ENCODE assay signal across 8 mouse cellular contexts in the genomic region with DNA sequence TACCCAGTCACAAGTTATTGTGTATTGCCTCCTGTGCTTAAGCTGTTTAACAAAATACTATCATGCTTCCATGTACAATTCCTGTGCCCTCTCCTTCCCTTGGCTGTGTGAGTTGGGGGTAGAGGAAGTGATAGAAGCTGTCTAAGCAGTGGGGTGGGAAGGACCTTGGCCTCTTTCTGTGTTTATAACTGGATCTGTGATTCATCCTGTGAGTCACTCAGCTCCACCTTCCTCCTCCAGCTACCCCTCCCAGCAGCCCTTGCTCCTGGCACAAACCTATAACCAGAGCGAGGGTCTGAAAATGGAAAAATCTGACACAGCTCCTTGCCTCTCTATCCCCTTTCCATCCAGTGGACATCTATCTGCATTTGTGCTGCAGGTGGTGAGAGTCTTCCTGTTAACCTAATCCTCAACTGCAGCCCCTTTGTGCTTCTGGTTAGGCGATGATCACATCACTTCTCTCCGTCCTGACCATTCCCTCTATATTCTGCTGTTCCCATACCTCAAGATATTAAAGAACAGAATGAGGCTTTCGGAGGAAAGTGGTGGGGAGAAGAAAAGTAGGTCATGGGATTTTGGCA. TPM values are rescaled to one million over a fixed set of nuclear protein-coding genes. Genes with fewer than 3 reads are reported as not detected.
DNase-seq lines count a peak whose midpoint lies in the region; ATAC-seq and TF ChIP-seq lines count a peak whose summit lies in the region.

No protein-coding gene starts in this region.

- no peak overlapping the region for H3K9ac ChIP-seq in embryonic facial prominence, embryonic 12.5 days
- peak overlapping the region; percentile 69 for H3K9ac ChIP-seq in heart, embryonic 16.5 days (ENCODE audit: low read length)
- H3K9ac ChIP-seq in stomach, postnatal 0 days (ENCODE audit: low read length): peak overlapping the region; percentile 51

- H3K27ac ChIP-seq in embryonic facial prominence, embryonic 12.5 days: peak overlapping the region; percentile 86
- H3K27ac ChIP-seq in heart, embryonic 16.5 days (ENCODE audit: low read length): peak overlapping the region; percentile 72
- peak overlapping the region; percentile 96 for H3K27ac ChIP-seq in stomach, postnatal 0 days (replicated peaks)
- no peak overlapping the region for H3K27ac ChIP-seq in thymus, adult 2 months (ENCODE audit: control insufficient read depth, insufficient read depth, low read length)

- WGBS in embryonic facial prominence, embryonic 12.5 days: 57% methylated on average over 4 of the region's 4 CpGs
- 33% methylated on average over 4 of the region's 4 CpGs for WGBS in heart, embryonic 16.5 days
- WGBS in stomach, postnatal 0 days: 14% methylated on average over 4 of the region's 4 CpGs
- WGBS in thymus, adult 2 months: 63% methylated on average over 4 of the region's 4 CpGs

- H3K36me3 ChIP-seq in embryonic facial prominence, embryonic 12.5 days: peaks cover 12% of the 10 kb centered on the region
- peaks cover 10% of the 10 kb centered on the region for H3K36me3 ChIP-seq in heart, embryonic 16.5 days (ENCODE audit: control insufficient read depth, insufficient read depth)
- peaks cover 7% of the 10 kb centered on the region for H3K36me3 ChIP-seq in stomach, postnatal 0 days (ENCODE audit: control insufficient read depth, insufficient read depth, low read length)
- peaks cover 5% of the 10 kb centered on the region; the same call in 1 of the 2 replicates for H3K36me3 ChIP-seq in thymus, adult 2 months (ENCODE audit: control insufficient read depth, insufficient read depth, low read length)

- H3K4me1 ChIP-seq in embryonic facial prominence, embryonic 12.5 days: peaks cover 19% of the 10 kb centered on the region
- H3K4me1 ChIP-seq in heart, embryonic 16.5 days (ENCODE audit: control insufficient read depth, insufficient read depth, low read length): peaks cover 20% of the 10 kb centered on the region
- H3K4me1 ChIP-seq in stomach, postnatal 0 days (replicated peaks; ENCODE audit: control insufficient read depth, insufficient read depth): peaks cover 5% of the 10 kb centered on the region
- peaks cover 10% of the 10 kb centered on the region for H3K4me1 ChIP-seq in thymus, adult 2 months (replicated peaks; ENCODE audit: control insufficient read depth, insufficient read depth, low read length)

- peak; percentile 53 to 75 for DNase-seq in urinary bladder, adult 18-20 months (ENCODE audit: low spot score in 2 of 2)
- DNase-seq in urinary bladder, postnatal 10 days (ENCODE audit: low spot score): no peak
- DNase-seq in kidney, postnatal 25 days: peak; percentile 66 to 86
- peak; percentile 44 for DNase-seq in lung, postnatal 14 days
- DNase-seq in stomach, postnatal 0 days (ENCODE audit: low spot score): peak; percentile 80
- no peak for DNase-seq in thymus, adult 2 months

- no peaks in the 10 kb centered on the region for H3K27me3 ChIP-seq in embryonic facial prominence, embryonic 12.5 days
- no peaks in the 10 kb centered on the region; the same call in 1 of the 2 replicates for H3K27me3 ChIP-seq in heart, embryonic 16.5 days (ENCODE audit: control insufficient read depth, insufficient read depth, low read length)
- no peaks in the 10 kb centered on the region for H3K27me3 ChIP-seq in stomach, postnatal 0 days (ENCODE audit: control insufficient read depth, insufficient read depth, low read length)
- peaks cover 7% of the 10 kb centered on the region; the same call in 1 of the 2 replicates for H3K27me3 ChIP-seq in thymus, adult 2 months (ENCODE audit: control insufficient read depth, insufficient read depth, low read length)

- TF ChIP-seq POLR2A in thymus, adult 2 months (IDR thresholded peaks at IDR 0.05; ENCODE audit: control insufficient read depth, extremely low read depth, insufficient read depth, low read length, poor library complexity): no peak

- no peak for TF ChIP-seq EP300 in stomach, postnatal 0 days (optimal IDR thresholded peaks at IDR 0.05)

- peak overlapping the region; percentile 88 for H3K4me2 ChIP-seq in embryonic facial prominence, embryonic 12.5 days (replicated peaks)
- H3K4me2 ChIP-seq in heart, embryonic 16.5 days (ENCODE audit: low read depth, low read length): peak overlapping the region; percentile 93
- peak overlapping the region; percentile 64 for H3K4me2 ChIP-seq in stomach, postnatal 0 days (replicated peaks; ENCODE audit: low read depth)

- no peak for TF ChIP-seq CTCF in stomach, postnatal 0 days (IDR thresholded peaks at IDR 0.05; ENCODE audit: low read depth)
- no peak for TF ChIP-seq CTCF in thymus, adult 2 months (IDR thresholded peaks at IDR 0.05; ENCODE audit: borderline replicate concordance, control insufficient read depth, extremely low read depth, insufficient read depth, low read length, poor library complexity)

- no peak for ATAC-seq in embryonic facial prominence, embryonic 12.5 days (ENCODE audit: insufficient number of reproducible peaks, insufficient read depth, low FRiP score, low TSS enrichment)
- ATAC-seq in heart, embryonic 16.5 days (replicated peaks; ENCODE audit: extremely low read depth, insufficient read depth, low FRiP score): peak; percentile 85
- peak; percentile 88 for ATAC-seq in stomach, postnatal 0 days (ENCODE audit: low FRiP score, low TSS enrichment)

- peak overlapping the region; percentile 49 for H3K4me3 ChIP-seq in embryonic facial prominence, embryonic 12.5 days
- H3K4me3 ChIP-seq in heart, embryonic 16.5 days (ENCODE audit: low read length): peak overlapping the region; percentile 3; the same call in 1 of the 2 replicates
- H3K4me3 ChIP-seq in stomach, postnatal 0 days (ENCODE audit: low read depth, low read length): peak overlapping the region; percentile 54; the same call in 1 of the 2 replicates
- H3K4me3 ChIP-seq in thymus, adult 2 months (ENCODE audit: control insufficient read depth, insufficient read depth, low read length): no peak overlapping the region

- no peaks in the 10 kb centered on the region for H3K9me3 ChIP-seq in embryonic facial prominence, embryonic 12.5 days
- H3K9me3 ChIP-seq in heart, embryonic 16.5 days (replicated peaks; ENCODE audit: control insufficient read depth, low read length): no peaks in the 10 kb centered on the region
- no peaks in the 10 kb centered on the region for H3K9me3 ChIP-seq in stomach, postnatal 0 days (ENCODE audit: control insufficient read depth, low read length)

RNA-seq across cellular contexts. Expression of a gene that starts 1.5 kb away (rescaled TPM):
- polyA plus RNA-seq in embryonic facial prominence, embryonic 12.5 days (2016; fragmentation: Nextera tagmentation; extraction: Ambion mirVana): 37.1 and 39.5 TPM in 2 replicates
- 8.7 and 9.4 TPM in 2 replicates for polyA plus RNA-seq in heart, embryonic 16.5 days (2015; fragmentation: Nextera tagmentation; extraction: Ambion mirVana)
- 8.2 and 10.2 TPM in 2 replicates for polyA plus RNA-seq in stomach, postnatal 0 days (2015; fragmentation: Nextera tagmentation; extraction: Ambion mirVana)
- polyA plus RNA-seq in thymus, adult 2 months (2012; rRNA removed): 4.0 and 5.8 TPM in 2 replicates

RNA-seq across cellular contexts. Expression of a gene that starts 11.8 kb away (rescaled TPM):
- 181 and 190 TPM in 2 replicates for polyA plus RNA-seq in embryonic facial prominence, embryonic 12.5 days (2016; fragmentation: Nextera tagmentation; extraction: Ambion mirVana)
- 91.8 and 92.8 TPM in 2 replicates for polyA plus RNA-seq in heart, embryonic 16.5 days (2015; fragmentation: Nextera tagmentation; extraction: Ambion mirVana)
- 70.1 and 72.8 TPM in 2 replicates for polyA plus RNA-seq in stomach, postnatal 0 days (2015; fragmentation: Nextera tagmentation; extraction: Ambion mirVana)
- 175 and 219 TPM in 2 replicates for polyA plus RNA-seq in thymus, adult 2 months (2012; rRNA removed)

RNA-seq across cellular contexts. Expression of a gene that starts 20.6 kb away (rescaled TPM):
- polyA plus RNA-seq in embryonic facial prominence, embryonic 12.5 days (2016; fragmentation: Nextera tagmentation; extraction: Ambion mirVana): 8.6 and 9.2 TPM in 2 replicates
- polyA plus RNA-seq in heart, embryonic 16.5 days (2015; fragmentation: Nextera tagmentation; extraction: Ambion mirVana): 11.6 and 13.9 TPM in 2 replicates
- polyA plus RNA-seq in stomach, postnatal 0 days (2015; fragmentation: Nextera tagmentation; extraction: Ambion mirVana): 2.9 and 4.2 TPM in 2 replicates
- polyA plus RNA-seq in thymus, adult 2 months (2012; rRNA removed): 3.7 and 4.4 TPM in 2 replicates

RNA-seq across cellular contexts. Expression of a gene that starts 56.0 kb away (rescaled TPM):
- polyA plus RNA-seq in embryonic facial prominence, embryonic 12.5 days (2016; fragmentation: Nextera tagmentation; extraction: Ambion mirVana): 20.2 and 20.6 TPM in 2 replicates
- 18.6 and 21.4 TPM in 2 replicates for polyA plus RNA-seq in heart, embryonic 16.5 days (2015; fragmentation: Nextera tagmentation; extraction: Ambion mirVana)
- 12.3 and 14.5 TPM in 2 replicates for polyA plus RNA-seq in stomach, postnatal 0 days (2015; fragmentation: Nextera tagmentation; extraction: Ambion mirVana)
- polyA plus RNA-seq in thymus, adult 2 months (2012; rRNA removed): 9.6 and 11.6 TPM in 2 replicates

RNA-seq across cellular contexts. Expression of a gene that starts 59.2 kb away (rescaled TPM):
- polyA plus RNA-seq in embryonic facial prominence, embryonic 12.5 days (2016; fragmentation: Nextera tagmentation; extraction: Ambion mirVana): 52.6 and 53.3 TPM in 2 replicates
- polyA plus RNA-seq in heart, embryonic 16.5 days (2015; fragmentation: Nextera tagmentation; extraction: Ambion mirVana): 40.0 and 43.5 TPM in 2 replicates
- 53.6 and 55.1 TPM in 2 replicates for polyA plus RNA-seq in stomach, postnatal 0 days (2015; fragmentation: Nextera tagmentation; extraction: Ambion mirVana)
- polyA plus RNA-seq in thymus, adult 2 months (2012; rRNA removed): 54.1 and 55.4 TPM in 2 replicates

Comparison
In these comparisons a context has a peak if more than half of its experiments do, and no peak if none do; other contexts are left out.
1. DNase-seq: peak in urinary bladder, adult 18-20 months (2 of 2), kidney, postnatal 25 days (2 of 2), lung, postnatal 14 days (single experiment) and stomach, postnatal 0 days (single experiment); none in urinary bladder, postnatal 10 days (single experiment) and thymus, adult 2 months (single experiment).
2. Peak in every context shown above with its lines, with median percentiles within 50 percentile points of each other: H3K4me2 ChIP-seq.